Mouse (Mus musculus) limb, embryonic 12.5 days (tissue): ENCODE data around the gene Tprkb. TPM values are rescaled to one million over a fixed set of nuclear protein-coding genes. Genes with fewer than 3 reads are reported as not detected.
"Not testable (repeated sequence)": the region's sequence is repeated elsewhere in the genome, so short reads cannot be mapped to it uniquely, and the experiment has no call there.

ENCODE experiments used
- ATAC-seq: fragments of 200-750 bp; cut with Nextera tagmentation; 2 replicates; pipeline ENCODE4 v1.8.0; 2017; ENCODE audit warnings: low read depth, moderate TSS enrichment; ENCODE audit not compliant: insufficient number of reproducible peaks, insufficient read depth, low FRiP score, low TSS enrichment
- H3K27ac ChIP-seq: fragments of 300-500 bp; sonication (generic); 2 replicates; pipeline ENCODE4 v1.5.1; 2016; ENCODE audit warnings: mild to moderate bottlenecking, moderate library complexity
- H3K27me3 ChIP-seq: fragments of 300-500 bp; sonication (generic); 2 replicates; pipeline ENCODE4 v1.6.1; 2016; ENCODE audit warnings: mild to moderate bottlenecking, moderate library complexity
- H3K36me3 ChIP-seq: fragments of 300-500 bp; sonication (generic); 2 replicates; pipeline ENCODE4 v1.6.1; 2016; ENCODE audit warnings: mild to moderate bottlenecking, moderate library complexity
- H3K4me1 ChIP-seq: fragments of 300-500 bp; sonication (generic); replicated peaks from 2 replicates; pipeline ENCODE4 v1.6.1; 2016
- H3K4me2 ChIP-seq: fragments of 300-500 bp; sonication (generic); 2 replicates; pipeline ENCODE4 v1.6.1; 2016; ENCODE audit warnings: mild to moderate bottlenecking, moderate library complexity
- H3K4me3 ChIP-seq: fragments of 300-500 bp; sonication (generic); replicated peaks from 2 replicates; pipeline ENCODE4 v1.5.1; 2016; ENCODE audit warnings: mild to moderate bottlenecking
- H3K9ac ChIP-seq: fragments of 300-500 bp; sonication (generic); replicated peaks from 2 replicates; pipeline ENCODE4 v1.6.1; 2016; ENCODE audit warnings: mild to moderate bottlenecking, moderate library complexity
- H3K9me3 ChIP-seq: fragments of 300-500 bp; sonication (generic); 2 replicates; pipeline ENCODE4 v1.6.1; 2016; ENCODE audit warnings: mild to moderate bottlenecking, moderate library complexity
- WGBS: fragments of 180-500 bp; shearing (Covaris S2); methylation state at CpG from one replicate; pipeline ENCODE4 v1.1.7; 2016; 5-methylcytosine and 5-hydroxymethylcytosine counted together
- polyA plus RNA-seq: library from polyadenylated mRNA; unstranded; fragments of >200 nt; fragmentation: Nextera tagmentation; extraction: Ambion mirVana; gene quantifications from 2 replicates; pipeline ENCODE4 v1.2.1, GENCODE M21; 2016

Gene Tprkb
- polyA plus RNA-seq, result 35.5 and 36.6 TPM in 2 replicates

DNA sequence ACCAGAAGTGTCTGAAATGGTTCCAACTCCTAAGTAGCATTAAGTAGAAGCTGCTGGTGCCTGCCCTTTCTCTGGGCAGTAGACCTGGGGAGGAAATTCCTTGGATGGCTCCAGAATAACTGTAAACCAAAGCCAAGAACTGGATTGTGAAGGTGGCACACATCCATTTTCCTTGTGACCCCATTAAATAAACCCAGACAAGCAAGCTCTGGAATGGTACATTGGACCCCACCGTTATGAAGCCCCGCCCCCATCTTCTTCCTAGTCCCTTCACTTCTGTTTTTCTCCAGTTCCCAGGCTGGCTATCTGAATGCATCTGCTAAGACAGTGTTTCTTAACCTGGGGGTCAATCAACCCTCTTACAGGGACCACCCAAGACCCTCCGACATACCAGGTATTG is at the start of gene Tprkb:
TSS of gene Tprkb (plus strand) at position 279 of the 400 bp plus-strand sequence.
- Histone ChIP-seq H3K9ac (no peak within 1 kb of the TSS), H3K9me3 (no peaks in the 10 kb centered on the region), H3K27me3 (no peaks in the 10 kb centered on the region), H3K27ac (no peak within 1 kb of the TSS), H3K4me1 (peaks cover 8% of the 10 kb centered on the region), H3K4me2 (no peak within 1 kb of the TSS), H3K36me3 (no peaks in the 10 kb centered on the region), H3K4me3 (no peak within 1 kb of the TSS)
- no peak for ATAC-seq
- 75% methylated on average over 3 of the region's 3 CpGs for WGBS

DNA sequence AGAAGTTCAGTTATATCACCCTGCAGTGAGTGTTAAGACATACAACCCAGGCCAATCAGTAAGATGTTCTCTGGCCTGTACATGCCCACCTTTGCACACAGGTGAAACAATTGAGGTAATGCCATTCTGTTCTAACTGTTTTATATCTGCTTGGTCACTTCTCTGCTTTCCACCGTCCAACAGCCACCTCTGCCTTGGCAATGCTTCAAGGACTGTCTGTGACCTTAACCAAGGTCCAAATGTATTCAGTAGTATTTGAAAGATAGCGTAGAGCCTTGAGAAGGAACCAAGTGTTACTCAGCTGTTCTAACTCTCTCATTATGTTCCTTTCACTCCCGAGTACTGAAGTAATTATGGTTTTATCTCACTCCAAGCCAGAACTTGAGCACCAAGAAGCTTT is 49.1 kb upstream of the Tprkb start:
- 77% methylated on average over 3 of the region's 3 CpGs for WGBS
- no peak overlapping the region for H3K4me2 ChIP-seq

GRCm38 (mm10) chr6:85863136-85863535 is 48.5 kb upstream of the Tprkb start:
- Histone ChIP-seq H3K27me3 (0 out of 2 replicates have a peak, but pooled peaks cover 5% of the 10 kb centered on the region), H3K4me2 (no peak overlapping the region), H3K9me3 (no peaks in the 10 kb centered on the region), H3K4me1 (no peaks in the 10 kb centered on the region), H3K9ac (no peak overlapping the region), H3K36me3 (no peaks in the 10 kb centered on the region), H3K27ac (no peak overlapping the region), H3K4me3 (no peak overlapping the region)
- no peak for ATAC-seq
- WGBS, result 87% methylated on average over 2 of the region's 2 CpGs

More for the DNA sequence above, 49.1 kb upstream of the Tprkb start:
- Histone ChIP-seq H3K4me3 (no peak overlapping the region), H3K27me3 (0 out of 2 replicates have a peak, but pooled peaks cover 5% of the 10 kb centered on the region), H3K9me3 (no peaks in the 10 kb centered on the region), H3K36me3 (no peaks in the 10 kb centered on the region), H3K27ac (no peak overlapping the region), H3K9ac (no peak overlapping the region), H3K4me1 (no peaks in the 10 kb centered on the region)
- no peak for ATAC-seq

- H3K9me3 ChIP-seq, result no peaks in the 10 kb centered on the region
- H3K4me3 ChIP-seq, result no peak overlapping the region
- 0 out of 2 replicates have a peak, but pooled peaks cover 5% of the 10 kb centered on the region for H3K27me3 ChIP-seq
- H3K36me3 ChIP-seq, result no peaks in the 10 kb centered on the region
- no peak overlapping the region for H3K9ac ChIP-seq
- H3K27ac ChIP-seq, result no peak overlapping the region
- 80% methylated on average over 2 of the region's 2 CpGs for WGBS
- H3K4me2 ChIP-seq, result no peak overlapping the region
- no peak for ATAC-seq
- no peaks in the 10 kb centered on the region for H3K4me1 ChIP-seq
These were observed 47.8 kb upstream of the Tprkb start for GRCm38 (mm10) chr6:85863840-85864239.

DNA sequence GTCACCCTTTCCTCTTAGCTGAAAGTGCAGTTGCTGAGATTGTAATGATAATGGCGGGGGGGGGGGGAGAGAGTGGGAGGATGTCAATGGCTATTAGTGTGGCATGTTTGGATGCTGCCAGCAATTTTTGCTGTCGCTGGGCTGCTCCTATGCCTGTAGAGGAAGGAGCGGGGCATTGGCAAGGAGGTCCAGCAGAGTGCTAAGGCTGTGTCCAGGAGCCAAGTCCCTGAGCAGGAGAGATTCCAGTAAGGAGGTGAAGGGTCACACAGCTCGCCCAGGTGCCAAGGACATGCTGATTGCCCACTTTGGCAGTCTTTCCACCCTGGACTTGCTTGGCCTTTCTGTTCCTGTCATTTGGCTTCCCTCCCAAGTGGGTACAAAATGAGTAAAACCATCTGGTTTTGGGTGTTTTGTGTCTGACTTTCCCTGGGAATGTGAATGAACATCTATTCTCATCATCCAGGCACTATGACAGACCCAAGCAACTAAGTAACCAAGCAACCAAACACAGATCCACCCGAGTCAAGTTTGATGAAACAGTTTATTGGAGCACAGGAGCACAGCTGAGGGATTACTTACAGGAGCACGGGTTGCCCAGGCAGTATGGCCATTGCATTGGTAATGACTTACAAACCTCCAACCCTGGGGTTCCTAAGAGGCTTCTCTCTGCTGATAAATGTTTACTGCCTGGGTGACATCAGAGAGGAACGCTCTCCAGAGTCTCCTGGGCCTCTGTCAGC is 46.6 kb upstream of the Tprkb start:
- not testable (repeated sequence) for H3K4me3 ChIP-seq, H3K4me2 ChIP-seq, ATAC-seq, H3K36me3 ChIP-seq, H3K4me1 ChIP-seq, H3K27ac ChIP-seq, H3K9me3 ChIP-seq, H3K27me3 ChIP-seq, H3K9ac ChIP-seq
- WGBS, result 66% methylated on average over 6 of the region's 7 CpGs

- not testable (repeated sequence) for H3K9me3 ChIP-seq, H3K36me3 ChIP-seq, H3K4me3 ChIP-seq, H3K27me3 ChIP-seq, H3K4me1 ChIP-seq, H3K4me2 ChIP-seq, H3K27ac ChIP-seq, ATAC-seq, H3K9ac ChIP-seq
- WGBS, result 95% methylated on average over 3 of the region's 3 CpGs
These were observed 45.5 kb upstream of the Tprkb start for GRCm38 (mm10) chr6:85866166-85866565.

DNA sequence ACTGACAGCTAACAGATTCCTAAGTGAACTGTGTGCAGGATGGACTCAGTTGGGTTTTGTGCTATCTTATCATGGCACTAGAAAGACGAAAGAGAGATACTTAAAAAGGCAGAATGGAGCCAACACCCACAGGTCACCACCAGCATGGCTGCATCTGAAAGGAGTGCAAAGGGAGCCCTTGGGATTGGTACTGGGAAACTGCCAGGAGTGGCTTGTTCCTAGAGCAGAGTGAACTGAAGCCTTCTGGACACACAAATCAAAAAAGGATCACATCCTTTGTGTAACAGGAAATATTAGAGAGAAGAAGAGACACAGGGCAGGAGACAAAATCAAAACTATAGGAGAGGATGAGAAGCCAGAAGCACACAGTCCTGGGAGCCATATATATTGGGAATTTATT is 44.7 kb upstream of the Tprkb start:
- not testable (repeated sequence) for H3K27me3 ChIP-seq, ATAC-seq, H3K4me1 ChIP-seq, H3K9ac ChIP-seq, H3K4me2 ChIP-seq, H3K9me3 ChIP-seq, H3K4me3 ChIP-seq, H3K27ac ChIP-seq, H3K36me3 ChIP-seq
- 60% methylated on average over 1 of the region's 1 CpGs for WGBS

- Histone ChIP-seq H3K9ac (no peak overlapping the region), H3K36me3 (no peaks in the 10 kb centered on the region), H3K27ac (no peak overlapping the region), H3K27me3 (no peaks in the 10 kb centered on the region), H3K4me3 (no peak overlapping the region), H3K4me2 (no peak overlapping the region), H3K4me1 (no peaks in the 10 kb centered on the region), H3K9me3 (no peaks in the 10 kb centered on the region)
- WGBS, result 81% methylated on average over 8 of the region's 8 CpGs
- ATAC-seq, result no peak
These were observed 43.7 kb upstream of the Tprkb start for GRCm38 (mm10) chr6:85867726-85868690.

DNA sequence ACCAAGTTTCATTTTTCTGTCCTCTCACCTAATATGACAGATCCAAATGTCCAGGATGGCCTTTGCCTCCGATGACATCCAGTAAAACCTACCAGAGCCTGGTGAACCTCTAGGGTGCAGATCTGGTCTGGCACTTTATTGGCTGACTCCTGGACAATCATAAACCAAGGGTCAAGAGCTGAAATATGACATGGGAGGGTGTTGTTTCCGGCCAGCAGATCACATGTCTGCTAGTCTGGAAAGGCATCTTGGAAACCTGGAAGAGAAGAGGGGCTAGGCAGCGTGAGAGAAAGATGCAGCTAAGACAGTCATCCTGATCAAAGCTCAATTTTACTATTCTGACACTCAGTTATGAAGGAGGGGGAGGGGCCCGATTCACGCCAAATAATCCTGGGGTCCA is 42.7 kb upstream of the Tprkb start, which contains the start of gene Nat8f2:
TSS of gene Nat8f2 (minus strand) at position 153 of the 400 bp plus-strand sequence.
- not testable (repeated sequence) for H3K9me3 ChIP-seq, H3K27me3 ChIP-seq, H3K36me3 ChIP-seq, ATAC-seq, H3K4me2 ChIP-seq, H3K9ac ChIP-seq, H3K4me3 ChIP-seq, H3K27ac ChIP-seq, H3K4me1 ChIP-seq
- WGBS, result 80% methylated on average over 5 of the region's 5 CpGs

DNA sequence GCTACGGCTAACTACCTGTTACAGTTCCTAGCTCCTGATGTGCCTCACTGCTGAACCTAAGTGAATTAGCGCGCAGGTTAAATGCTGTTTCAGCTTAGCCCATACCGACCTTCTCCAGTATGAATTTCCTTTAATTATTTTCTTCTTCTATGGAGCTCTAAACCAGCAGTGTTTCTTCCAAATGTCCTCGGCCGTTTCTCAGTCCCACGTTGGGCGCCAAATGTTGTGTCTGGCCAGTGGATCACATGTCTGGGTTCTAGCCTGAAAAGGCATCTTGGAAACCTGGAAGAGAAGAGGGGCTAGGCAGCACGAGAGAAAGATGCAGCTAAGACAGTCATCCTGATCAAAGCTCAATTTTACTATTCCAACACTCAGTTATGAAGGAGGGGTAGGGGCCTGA is 28.4 kb upstream of the Tprkb start:
- H3K4me3 ChIP-seq, H3K4me2 ChIP-seq, H3K27ac ChIP-seq, H3K4me1 ChIP-seq, ATAC-seq, H3K36me3 ChIP-seq, H3K27me3 ChIP-seq, H3K9ac ChIP-seq: not testable (repeated sequence)
- WGBS, result 91% methylated on average over 9 of the region's 9 CpGs
- peaks cover 21% of the 10 kb centered on the region for H3K9me3 ChIP-seq

GRCm38 (mm10) chr6:85884311-85884710 is 27.4 kb upstream of the Tprkb start:
- H3K4me3 ChIP-seq, result no peak overlapping the region
- no peaks in the 10 kb centered on the region for H3K27me3 ChIP-seq
- H3K4me2 ChIP-seq, result no peak overlapping the region
- no peaks in the 10 kb centered on the region for H3K4me1 ChIP-seq
- H3K36me3 ChIP-seq, result no peaks in the 10 kb centered on the region
- H3K9ac ChIP-seq, result no peak overlapping the region
- no peak for ATAC-seq
- 85% methylated on average over 1 of the region's 1 CpGs for WGBS
- H3K9me3 ChIP-seq, result peaks cover 21% of the 10 kb centered on the region
- H3K27ac ChIP-seq, result no peak overlapping the region
